Mouse (Mus musculus) G1E-ER4 (cell line): ENCODE results near the gene Gm13057. TPM values are rescaled to one million over a fixed set of nuclear protein-coding genes. Genes with fewer than 3 reads are reported as not detected.
"Not testable (repeated sequence)": the region's sequence is repeated elsewhere in the genome, so short reads cannot be mapped to it uniquely, and the experiment has no call there.

ENCODE experiments used
- GATA1 ChIP-seq: IDR thresholded peaks from one replicate; pipeline ENCODE4 v1.8.0; 2012; ENCODE audit warnings: low read length, inconsistent platforms
- polyA plus RNA-seq: library from polyadenylated mRNA; stranded (reverse); fragments of >175 nt; gene quantifications from 2 replicates; pipeline ENCODE4 v1.2.3, GENCODE M21; 2012

Gene Gm13057
- not detected in 2 replicates for polyA plus RNA-seq

- TF ChIP-seq GATA1 = not testable (repeated sequence)
Measured at GRCm38 (mm10) chr4:143551400-143551799, at the start of gene Gm13057, which contains the start of gene BC080695. Gene Gm13057 (plus strand): TSS chr4:143551709. Gene BC080695 (plus strand): TSS chr4:143551700.

GRCm38 (mm10) chr4:143511043-143511442, 40.5 kb upstream of the Gm13057 start, which contains the start of gene Gm13043:
Gene Gm13043 (plus strand): TSS chr4:143511343.
- no peak for TF ChIP-seq GATA1

- not testable (repeated sequence) for TF ChIP-seq GATA1
Measured at GRCm38 (mm10) chr4:143535654-143536053, 15.9 kb upstream of the Gm13057 start, which contains the start of gene Gm13040. Gene Gm13040 (plus strand): TSS chr4:143535954.

Other genes starting within 250 kb of the Gm13057 start
- gene Lrrc38, start 202.0 kb upstream of the Gm13057 start, polyA plus RNA-seq = not detected in 2 replicates
- gene Pramel1, start 157.3 kb upstream of the Gm13057 start, polyA plus RNA-seq = not detected in 2 replicates
- gene Pramef8, start 139.3 kb upstream of the Gm13057 start, polyA plus RNA-seq = 0.50 and 0.85 TPM in 2 replicates
- not detected in 2 replicates for gene Oog4, start 101.4 kb upstream of the Gm13057 start, polyA plus RNA-seq
- not detected in 2 replicates for gene Gm13043, start 40.4 kb upstream of the Gm13057 start, polyA plus RNA-seq
- not detected in 2 replicates for gene Gm13040, start 15.8 kb upstream of the Gm13057 start, polyA plus RNA-seq
- not detected in 2 replicates for gene BC080695, start within 50 bp of the Gm13057 start, polyA plus RNA-seq
- gene Gm13083, start 63.3 kb downstream of the Gm13057 start, polyA plus RNA-seq = not detected in 2 replicates
- not detected in 2 replicates for gene Gm13088, start 105.5 kb downstream of the Gm13057 start, polyA plus RNA-seq
- gene Gm13089, start 151.0 kb downstream of the Gm13057 start, polyA plus RNA-seq = not detected in 2 replicates
- not detected in 2 replicates for gene Gm13078, start 167.7 kb downstream of the Gm13057 start, polyA plus RNA-seq
- not detected in 2 replicates for gene Gm13023, start 237.6 kb downstream of the Gm13057 start, polyA plus RNA-seq